Mouse (Mus musculus): ENCODE results near the gene Tubgcp3. TPM values are rescaled to one million over a fixed set of nuclear protein-coding genes. Genes with fewer than 3 reads are reported as not detected.

Tubgcp3 gene
- total and polyA plus RNA-seq, 3 experiments: 29.7 to 48.7 (median 33.4) TPM

DNA sequence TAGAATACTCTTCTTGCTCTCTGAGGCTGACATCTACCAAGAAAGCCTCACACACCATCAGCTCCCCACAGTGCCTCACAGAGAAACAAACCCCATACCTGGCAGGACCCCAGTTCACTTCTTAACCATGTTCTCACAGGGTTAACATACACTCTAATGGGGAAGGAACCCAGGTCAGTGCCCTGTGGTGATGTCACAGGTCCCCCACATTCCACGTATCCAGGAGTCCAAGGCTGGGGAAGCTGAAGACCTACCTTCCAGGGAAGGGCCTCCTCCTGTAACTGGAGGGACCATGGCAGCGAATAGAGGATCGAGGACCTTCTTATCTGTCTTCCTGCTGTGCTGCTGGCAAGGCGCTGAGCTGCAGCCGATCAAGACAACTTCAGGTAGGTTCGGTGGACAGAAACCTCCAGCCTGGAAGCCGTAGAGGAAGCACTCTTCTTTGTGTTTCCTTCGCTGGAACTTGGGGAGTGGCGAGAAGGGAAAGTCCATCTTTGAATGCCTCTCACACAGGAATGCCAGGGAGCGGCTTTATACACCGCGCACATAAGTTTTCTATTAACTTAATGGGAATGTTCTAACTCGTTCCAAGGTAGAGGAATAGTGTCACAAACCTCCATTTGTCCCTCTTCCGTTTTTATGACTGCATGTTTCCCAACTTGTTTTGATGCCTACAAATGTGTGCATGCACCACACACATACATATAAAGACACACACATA lies 99.1 kb downstream of the Tubgcp3 start, which contains the start of gene Spaca7:
Gene Spaca7 (plus strand): TSS at position 216 of the 721 bp plus-strand sequence.
- in situ Hi-C loops (cut with MboI; ENCODE audit: low pct_ligation_motif_present, low pct_unique_long_range_greater_than_20kb, low sequenced_read_pairs) (loop anchor here (25.0 kb wide), 1 partner anchor 611 kb away; no protein-coding TSS in a partner anchor), dilution Hi-C loops (cut with MboI; ENCODE audit: extremely low pct_ligation_motif_present, extremely low pct_unique_long_range_greater_than_20kb, low sequenced_read_pairs) (no loop called here)
- Histone ChIP-seq H3K4me3 (replicated peaks in 1 of 3; ENCODE audit: low read depth in 2 of 3, low read length in 2 of 3, poor library complexity in 1 of 3) (no peak within 1 kb of the TSS), H3K9me3 (replicated peaks; ENCODE audit: low read length) (no peaks in the 10 kb centered on the region), H3K79me2 (replicated peaks; ENCODE audit: control insufficient read depth, extremely low read depth, insufficient read depth, poor library complexity, severe bottlenecking) (no peaks in the 10 kb centered on the region), H3K27ac (ENCODE audit: insufficient read depth, low read depth) (no peak within 1 kb of the TSS), H3K27me3 (replicated peaks) (peaks cover 72% of the 10 kb centered on the region), H3K36me3 (replicated peaks in 1 of 2; ENCODE audit: control insufficient read depth in 1 of 2, insufficient read depth in 1 of 2, low read length in 1 of 2) (no peaks in the 10 kb centered on the region), H3K4me1 (ENCODE audit: control insufficient read depth in 1 of 2, insufficient read depth in 2 of 2) (peaks cover 2 to 12% of the 10 kb centered on the region in 2 experiments; a peak in 3 of 4 replicates), H3K4me2 (ENCODE audit: insufficient read depth, low read depth, poor library complexity, severe bottlenecking) (no peak within 1 kb of the TSS), H3K9ac (ENCODE audit: insufficient read depth, low read depth) (no peak within 1 kb of the TSS)
- no peak for DNase-seq (ENCODE audit: extremely low read depth)
- no peak for TF ChIP-seq USF2 (conservative IDR thresholded peaks at IDR 0.05; ENCODE audit: low read depth, low read length)
- no peak for TF ChIP-seq ZC3H11A (IDR thresholded peaks at IDR 0.05; ENCODE audit: low read depth, low read length)
- TF ChIP-seq MEF2A (IDR thresholded peaks at IDR 0.05; ENCODE audit: borderline replicate concordance, low read depth, low read length): no peak
- no peak for TF ChIP-seq NRF1 (IDR thresholded peaks at IDR 0.05; ENCODE audit: low read depth, low read length)
- no peak for TF ChIP-seq SIN3A (IDR thresholded peaks at IDR 0.05; ENCODE audit: low read length)
- no peak for TF ChIP-seq KAT2A (IDR thresholded peaks at IDR 0.05; ENCODE audit: insufficient replicate concordance, low read length)
- TF ChIP-seq ETS1 (conservative IDR thresholded peaks at IDR 0.05; ENCODE audit: low read depth, low read length): no peak
- TF ChIP-seq BHLHE40 (IDR thresholded peaks at IDR 0.05; ENCODE audit: low read depth, low read length): no peak
- no peak for TF ChIP-seq NELFE (IDR thresholded peaks at IDR 0.05; ENCODE audit: low read depth, low read length)
- no peak for TF ChIP-seq USF1 (IDR thresholded peaks at IDR 0.05; ENCODE audit: low read depth, low read length)
- no peak for TF ChIP-seq MYC (IDR thresholded peaks at IDR 0.05; ENCODE audit: low read depth, low read length)

- in situ Hi-C loops (cut with MboI; ENCODE audit: low pct_ligation_motif_present, low pct_unique_long_range_greater_than_20kb, low sequenced_read_pairs): loop anchor here (25.0 kb wide), 1 partner anchor 604 kb away; no protein-coding TSS in a partner anchor
- TF ChIP-seq ELF1 (IDR thresholded peaks at IDR 0.05; ENCODE audit: low read depth, low read length) (no peak), ETS1 (conservative IDR thresholded peaks at IDR 0.05; ENCODE audit: low read depth, low read length) (no peak), CHD2 (IDR thresholded peaks at IDR 0.05; ENCODE audit: low read length) (no peak), RAD21 (IDR thresholded peaks at IDR 0.05; ENCODE audit: low read depth, low read length) (no peak), MAFK (IDR thresholded peaks at IDR 0.05; ENCODE audit: insufficient replicate concordance, low read length) (no peak), PAX5 (IDR thresholded peaks at IDR 0.05; ENCODE audit: low read length) (no peak), MXI1 (IDR thresholded peaks at IDR 0.05; ENCODE audit: low read depth, low read length) (no peak), MEF2A (IDR thresholded peaks at IDR 0.05; ENCODE audit: borderline replicate concordance, low read depth, low read length) (no peak), POLR2A (IDR thresholded peaks at IDR 0.05; ENCODE audit: low read depth, low read length) (no peak), SMC3 (IDR thresholded peaks at IDR 0.05; ENCODE audit: low read depth, low read length) (no peak), RCOR1 (conservative IDR thresholded peaks at IDR 0.05; ENCODE audit: low read depth, low read length) (no peak), E2F4 (IDR thresholded peaks at IDR 0.05; ENCODE audit: insufficient replicate concordance, low read depth, low read length) (no peak), MYC (IDR thresholded peaks at IDR 0.05; ENCODE audit: low read depth, low read length) (no peak), SIN3A (IDR thresholded peaks at IDR 0.05; ENCODE audit: low read length) (no peak), TCF12 (IDR thresholded peaks at IDR 0.05; ENCODE audit: low read depth, low read length) (no peak), NRF1 (IDR thresholded peaks at IDR 0.05; ENCODE audit: low read depth, low read length) (no peak)
- H3K79me2 ChIP-seq (replicated peaks; ENCODE audit: control insufficient read depth, extremely low read depth, insufficient read depth, poor library complexity, severe bottlenecking): no peaks in the 10 kb centered on the region
- no peak overlapping the region for H3K4me2 ChIP-seq (ENCODE audit: insufficient read depth, low read depth, poor library complexity, severe bottlenecking)
- H3K9ac ChIP-seq (ENCODE audit: insufficient read depth, low read depth): no peak overlapping the region
- H3K27me3 ChIP-seq (replicated peaks): peaks cover 64% of the 10 kb centered on the region
- H3K36me3 ChIP-seq (replicated peaks in 1 of 2; ENCODE audit: control insufficient read depth in 1 of 2, insufficient read depth in 1 of 2, low read length in 1 of 2): no peaks in the 10 kb centered on the region
- no peaks in the 10 kb centered on the region for H3K4me1 ChIP-seq (ENCODE audit: control insufficient read depth in 1 of 2, insufficient read depth in 2 of 2)
- H3K4me3 ChIP-seq (replicated peaks in 1 of 3; ENCODE audit: low read depth in 2 of 3, low read length in 2 of 3, poor library complexity in 1 of 3): no peak overlapping the region
- dilution Hi-C loops (cut with MboI; ENCODE audit: extremely low pct_ligation_motif_present, extremely low pct_unique_long_range_greater_than_20kb, low sequenced_read_pairs): no loop called here
- no peak for DNase-seq (ENCODE audit: extremely low read depth)
- H3K9me3 ChIP-seq (replicated peaks; ENCODE audit: low read length): no peaks in the 10 kb centered on the region
- H3K27ac ChIP-seq (ENCODE audit: insufficient read depth, low read depth): no peak overlapping the region
Observed at GRCm38 (mm10) chr8:12566509-12566908, 105.5 kb downstream of the Tubgcp3 start.

All from CH12.LX (cell line).